24 mouse cellular contexts compared by ENCODE assay signal in genomic region chr12:13410191-13410590, GRCm38 (mm10).
DNase-seq lines count a peak whose midpoint lies in the region; ATAC-seq and TF ChIP-seq lines count a peak whose summit lies in the region.
"Had no signal": no experiment of that assay in that cellular context is flagged by ENCODE, and none has a peak within 500 bp of the region (broad histone marks: within the 10 kb centered on the region; RNA-seq: fewer than 3 reads in every experiment).

No protein-coding gene starts in this region.

- H3K79me2 ChIP-seq in MEL (ENCODE audit: control insufficient read depth, insufficient read depth, low read length, poor library complexity) = no peaks in the 10 kb centered on the region

- no peak for TF ChIP-seq RAD21 in MEL (IDR thresholded peaks at IDR 0.05; ENCODE audit: low read depth, low read length)

- H3K4me1 ChIP-seq in MEL (ENCODE audit: control insufficient read depth in 1 of 2, insufficient read depth in 2 of 2, low read length in 2 of 2) = peaks cover 5 to 6% of the 10 kb centered on the region in 2 experiments
- H3K4me1 ChIP-seq: embryonic facial prominence, embryonic 12.5 days; forebrain, embryonic 12.5 days; heart, embryonic 15.5 days; intestine, embryonic 15.5 days; midbrain, embryonic 12.5 days had no signal

- TF ChIP-seq POLR2A in MEL (IDR thresholded peaks at IDR 0.05; ENCODE audit: control insufficient read depth in 1 of 2, insufficient read depth in 1 of 2, low read depth in 1 of 2, low read length in 2 of 2, poor library complexity in 1 of 2) = no peak

- no peak for TF ChIP-seq CTCF in MEL (IDR thresholded peaks at IDR 0.05 in 2 of 3, conservative IDR thresholded peaks at IDR 0.05 in 1 of 3; ENCODE audit: control insufficient read depth in 1 of 3, insufficient read depth in 1 of 3, low read depth in 2 of 3, low read length in 3 of 3, poor library complexity in 1 of 3, severe bottlenecking in 1 of 3)

- H3K27ac ChIP-seq in MEL (ENCODE audit: control insufficient read depth, low read depth, low read length) = peak overlapping the region; percentile 44
- H3K27ac ChIP-seq: embryonic facial prominence, embryonic 12.5 days; forebrain, embryonic 12.5 days; heart, embryonic 15.5 days; hindbrain, embryonic 14.5 days; intestine, embryonic 15.5 days; layer of hippocampus, adult 2 months; midbrain, embryonic 12.5 days; stomach, postnatal 0 days had no signal

- H3K27me3 ChIP-seq in MEL (ENCODE audit: control insufficient read depth in 1 of 2, insufficient read depth in 2 of 2, low read length in 2 of 2) = no peaks in the 10 kb centered on the region
- H3K27me3 ChIP-seq: embryonic facial prominence, embryonic 12.5 days; forebrain, embryonic 12.5 days; heart, embryonic 15.5 days; intestine, embryonic 15.5 days; midbrain, embryonic 12.5 days had no signal

- no peaks in the 10 kb centered on the region for H3K9me3 ChIP-seq in MEL (replicated peaks; ENCODE audit: insufficient read depth, low read length)
- H3K9me3 ChIP-seq: embryonic facial prominence, embryonic 12.5 days; forebrain, embryonic 12.5 days; heart, embryonic 15.5 days; intestine, embryonic 15.5 days; midbrain, embryonic 12.5 days had no signal

- DNase-seq in 3T3-L1 (ENCODE audit: low read depth, low spot score) (peak; percentile 80), 416B (ENCODE audit: low read depth) (peak; percentile 78), MEL (ENCODE audit: low read depth, low spot score) (peak; percentile 93)
- peak; percentile 49 for DNase-seq in induced T-regulatory cell, adult 2 months (ENCODE audit: low read depth)
- no peak for DNase-seq in frontal cortex, postnatal 25 days (ENCODE audit: low spot score in 2 of 2)
- DNase-seq in layer of hippocampus, postnatal 25 days (ENCODE audit: extremely low spot score in 1 of 2, low spot score in 1 of 2) = no peak
- DNase-seq: adrenal gland, adult 2 months; cerebellum, adult 11-12 months; cerebellum, postnatal 10 days; heart, postnatal 4 days; kidney, adult 9 months; kidney, postnatal 25 days; thymus, adult 2 months had no signal

- no peak overlapping the region for H3K4me3 ChIP-seq in MEL (ENCODE audit: control insufficient read depth in 1 of 2, insufficient read depth in 1 of 2, low read depth in 2 of 2, low read length in 2 of 2)
- H3K4me3 ChIP-seq: embryonic facial prominence, embryonic 12.5 days; erythroblast, embryonic 14.5 days; forebrain, embryonic 12.5 days; heart, embryonic 15.5 days; intestine, embryonic 15.5 days; layer of hippocampus, adult 2 months; midbrain, embryonic 12.5 days had no signal

- peaks cover 5 to 20% of the 10 kb centered on the region in 2 experiments for H3K36me3 ChIP-seq in MEL (ENCODE audit: control insufficient read depth in 1 of 2, insufficient read depth in 2 of 2, low read length in 2 of 2)
- H3K36me3 ChIP-seq: embryonic facial prominence, embryonic 12.5 days; forebrain, embryonic 12.5 days; intestine, embryonic 15.5 days had no signal

- peak; percentile 51 to 67; a peak in 3 of 4 replicates for TF ChIP-seq EP300 in MEL (IDR thresholded peaks at IDR 0.05; ENCODE audit: low read depth in 1 of 2, low read length in 2 of 2)

- no peak for ATAC-seq in inflammation-experienced regulatory T-cells, adult 6 months
- ATAC-seq: intestine, embryonic 15.5 days; lung, postnatal 0 days had no signal

- H3K9ac ChIP-seq in MEL (ENCODE audit: control insufficient read depth, low read depth, low read length, poor library complexity, severe bottlenecking) = no peak overlapping the region
- H3K9ac ChIP-seq: embryonic facial prominence, embryonic 12.5 days; forebrain, embryonic 12.5 days; heart, embryonic 15.5 days; hindbrain, embryonic 14.5 days; intestine, embryonic 15.5 days; midbrain, embryonic 12.5 days had no signal

TF ChIP-seq in MEL, 35 proteins besides CTCF, POLR2A, EP300 and RAD21:
- TF ChIP-seq ELF1 (IDR thresholded peaks at IDR 0.05; ENCODE audit: low read depth, low read length) (peak; percentile 18; the same call in 1 of the 2 replicates), ETS1 (IDR thresholded peaks at IDR 0.05; ENCODE audit: low read depth, low read length) (peak; percentile 69; the same call in 1 of the 2 replicates), TBP (IDR thresholded peaks at IDR 0.05; ENCODE audit: low read depth, low read length) (peak; percentile 35; the same call in 1 of the 2 replicates), MYB (IDR thresholded peaks at IDR 0.05; ENCODE audit: low read depth, low read length) (no peak), TAL1 (IDR thresholded peaks at IDR 0.05; ENCODE audit: low read length) (no peak), BHLHE40 (IDR thresholded peaks at IDR 0.05; ENCODE audit: borderline replicate concordance, low read depth, low read length) (no peak), E2F4 (IDR thresholded peaks at IDR 0.05; ENCODE audit: borderline replicate concordance, low read depth, low read length) (no peak), MAZ (IDR thresholded peaks at IDR 0.05; ENCODE audit: low read depth, low read length) (peak; percentile 79)
TF ChIP-seq in MEL: peak in this region for 4.

Comparison
In these comparisons a context has a peak if more than half of its experiments do, and no peak if none do; other contexts are left out.
1. DNase-seq: peak in 3T3-L1 (single experiment), 416B (single experiment), MEL (single experiment) and induced T-regulatory cell, adult 2 months (single experiment); none in frontal cortex, postnatal 25 days (0 of 2) and layer of hippocampus, postnatal 25 days (0 of 2).